In genomic region chr13:13538585-13539300, GRCm38 (mm10) we compare ENCODE assay signal across 8 mouse cellular contexts. TPM values are rescaled to one million over a fixed set of nuclear protein-coding genes. Genes with fewer than 3 reads are reported as not detected.
A peak's percentile ranks its signal among the peaks of the same experiment; 100 is the strongest.
DNase-seq lines count a peak whose midpoint lies in the region; ATAC-seq and TF ChIP-seq lines count a peak whose summit lies in the region.

No protein-coding gene starts in this region.

- H3K27me3 ChIP-seq in Patski, result no peaks in the 10 kb centered on the region
- H3K27me3 ChIP-seq in lung, embryonic 14.5 days (ENCODE audit: insufficient read depth, low read length), result no peaks in the 10 kb centered on the region
- no peaks in the 10 kb centered on the region for H3K27me3 ChIP-seq in midbrain, embryonic 11.5 days (ENCODE audit: control insufficient read depth, insufficient read depth, low read length)

- WGBS in lung, embryonic 14.5 days, result 13% methylated on average over 4 of the region's 4 CpGs
- WGBS in midbrain, embryonic 11.5 days, result 61% methylated on average over 4 of the region's 4 CpGs

- H3K9ac ChIP-seq in lung, embryonic 14.5 days, result no peak overlapping the region
- no peak overlapping the region for H3K9ac ChIP-seq in midbrain, embryonic 11.5 days (ENCODE audit: low read length)

- H3K27ac ChIP-seq in lung, embryonic 14.5 days (ENCODE audit: low read depth), result peak overlapping the region; percentile 67; the same call in 1 of the 2 replicates
- no peak overlapping the region for H3K27ac ChIP-seq in midbrain, embryonic 11.5 days (ENCODE audit: low read depth, low read length)

- H3K4me2 ChIP-seq in lung, embryonic 14.5 days, result no peak overlapping the region
- H3K4me2 ChIP-seq in midbrain, embryonic 11.5 days, result no peak overlapping the region

- no peaks in the 10 kb centered on the region for H3K9me3 ChIP-seq in lung, embryonic 14.5 days (ENCODE audit: low read depth, low read length)
- no peaks in the 10 kb centered on the region for H3K9me3 ChIP-seq in midbrain, embryonic 11.5 days (ENCODE audit: control insufficient read depth, low read length)

- no peaks in the 10 kb centered on the region for H3K4me1 ChIP-seq in lung, embryonic 14.5 days (ENCODE audit: insufficient read depth)
- no peaks in the 10 kb centered on the region for H3K4me1 ChIP-seq in midbrain, embryonic 11.5 days (ENCODE audit: control insufficient read depth, insufficient read depth, low read length)

- in situ Hi-C loops in Patski (cut with MboI; ENCODE audit: low pct_unique_long_range_greater_than_20kb), result loop anchor here (5.0 kb wide), 1 partner anchor 34 kb away; no protein-coding TSS in a partner anchor

- ATAC-seq in Patski, result peak; percentile 98
- peak; percentile 88 to 96 for ATAC-seq in hematopoietic stem cell, adult 5-6 weeks (replicated peaks in 1 of 2; ENCODE audit: insufficient read depth in 1 of 2, low FRiP score in 2 of 2, low TSS enrichment in 1 of 2, low read depth in 1 of 2, poor library complexity in 2 of 2, severe bottlenecking in 2 of 2)
- ATAC-seq in lung, embryonic 14.5 days (ENCODE audit: insufficient read depth), result peak; percentile 95
- no peak for ATAC-seq in midbrain, embryonic 11.5 days (ENCODE audit: low FRiP score)

- intact Hi-C loops in left cerebral cortex, postnatal 14 days (cut with DNase I), result no loop called here
- intact Hi-C loops in left cerebral cortex, postnatal 36 days (cut with DNase I), result no loop called here

- H3K4me3 ChIP-seq in lung, embryonic 14.5 days (ENCODE audit: low read depth, low read length), result no peak overlapping the region
- no peak overlapping the region for H3K4me3 ChIP-seq in midbrain, embryonic 11.5 days (ENCODE audit: low read depth, low read length)

- POLR2A ChIA-PET in Patski (lab: Charles Lee), result interaction anchor here (0.5 to 1.4 kb wide), 3 partner anchors 8 to 527 kb away, joined by 3 to 4 read pairs (median 4); no protein-coding TSS in a partner anchor

- TF ChIP-seq CTCF in Patski (IDR thresholded peaks at IDR 0.05), result no peak
- TF ChIP-seq CTCF in lung, embryonic 14.5 days (IDR thresholded peaks at IDR 0.05; ENCODE audit: low read depth), result no peak

- no peaks in the 10 kb centered on the region for H3K36me3 ChIP-seq in lung, embryonic 14.5 days (ENCODE audit: insufficient read depth)
- H3K36me3 ChIP-seq in midbrain, embryonic 11.5 days (ENCODE audit: control insufficient read depth, insufficient read depth, low read length), result no peaks in the 10 kb centered on the region

- peak; percentile 34 to 35 for DNase-seq in left cerebral cortex, postnatal 14 days (ENCODE audit: low spot score in 2 of 2)
- DNase-seq in left cerebral cortex, postnatal 36 days (ENCODE audit: low spot score in 2 of 2), result no peak
- DNase-seq in Patski (ENCODE audit: low read depth, low spot score), result peak; percentile 96
- DNase-seq in cerebellum, postnatal 36 days, result peak; percentile 29 to 34
- peak; percentile 87 for DNase-seq in lung, embryonic 14.5 days
- DNase-seq in yolk sac, embryonic 10.5 days (ENCODE audit: low spot score), result peak; percentile 65
- no peak for DNase-seq in midbrain, embryonic 11.5 days (ENCODE audit: low spot score, missing footprints)

- CTCF ChIA-PET in Patski (lab: Charles Lee), result interaction anchor here (1.6 to 3.8 kb wide), 4 partner anchors 9 to 77 kb away, joined by 3 to 10 read pairs (median 7); no protein-coding TSS in a partner anchor

RNA-seq across cellular contexts. Expression of gene Lyst, which starts 51.5 kb away (rescaled TPM):
- total RNA-seq in left cerebral cortex, postnatal 14 days (2021), result 10 to 100 TPM; 34.8 to 44.6 TPM
- 10 to 100 TPM; 45.5 to 63.6 TPM for total RNA-seq in left cerebral cortex, postnatal 36 days (2021)
- 28.2 TPM for polyA plus RNA-seq in Patski (2021)
- 38.0 and 82.2 TPM in 2 replicates for total RNA-seq in hematopoietic stem cell, adult 5-6 weeks (2017)
- polyA plus RNA-seq in lung, embryonic 14.5 days (2014; fragmentation: Nextera tagmentation; extraction: Ambion mirVana), result 5.1 and 8.2 TPM in 2 replicates
- polyA plus RNA-seq in midbrain, embryonic 11.5 days (2014; fragmentation: Nextera tagmentation; extraction: Ambion mirVana), result 1.8 and 2.5 TPM in 2 replicates

Comparison
In these comparisons a context has a peak if more than half of its experiments do, and no peak if none do; other contexts are left out.
1. DNase-seq: peak in left cerebral cortex, postnatal 14 days (2 of 2), Patski (single experiment), cerebellum, postnatal 36 days (2 of 2), lung, embryonic 14.5 days (single experiment) and yolk sac, embryonic 10.5 days (single experiment); none in left cerebral cortex, postnatal 36 days (0 of 2) and midbrain, embryonic 11.5 days (single experiment).